Mouse (Mus musculus) myocyte (in vitro differentiated cells): ENCODE measurements around the gene Nuak2.

Experiments
- CEBPB ChIP-seq: IDR thresholded peaks from 2 replicates; pipeline ENCODE4 v1.6.1; 2011; ENCODE audit warnings: mild to moderate bottlenecking, moderate library complexity; ENCODE audit not compliant: poor library complexity, insufficient read depth, severe bottlenecking
- E2F4 ChIP-seq: IDR thresholded peaks from one replicate; pipeline ENCODE4 v1.6.1; 2011; ENCODE audit warnings: mild to moderate bottlenecking, control low read depth, moderate library complexity; ENCODE audit not compliant: insufficient read depth
- MAX ChIP-seq: IDR thresholded peaks from one replicate; pipeline ENCODE4 v1.6.1; 2011; ENCODE audit warnings: low read depth, mild to moderate bottlenecking, control low read depth
- POLR2A ChIP-seq: IDR thresholded peaks from one replicate; pipeline ENCODE4 v1.6.1; 2011; ENCODE audit warnings: low read depth, mild to moderate bottlenecking, control low read depth, moderate library complexity; ENCODE audit not compliant: insufficient read length
- POLR2AphosphoS2 ChIP-seq: IDR thresholded peaks from one replicate; pipeline ENCODE4 v1.6.1; 2011; ENCODE audit warnings: low read depth, control low read depth; ENCODE audit not compliant: insufficient read length
- SRF ChIP-seq: IDR thresholded peaks from one replicate; pipeline ENCODE4 v1.6.1; 2011; ENCODE audit warnings: low read depth; ENCODE audit not compliant: control insufficient read depth, insufficient read length
- TCF12 ChIP-seq: IDR thresholded peaks from one replicate; pipeline ENCODE4 v1.6.1; 2011; ENCODE audit warnings: mild to moderate bottlenecking, control low read depth; ENCODE audit not compliant: poor library complexity, insufficient read depth, severe bottlenecking

DNA sequence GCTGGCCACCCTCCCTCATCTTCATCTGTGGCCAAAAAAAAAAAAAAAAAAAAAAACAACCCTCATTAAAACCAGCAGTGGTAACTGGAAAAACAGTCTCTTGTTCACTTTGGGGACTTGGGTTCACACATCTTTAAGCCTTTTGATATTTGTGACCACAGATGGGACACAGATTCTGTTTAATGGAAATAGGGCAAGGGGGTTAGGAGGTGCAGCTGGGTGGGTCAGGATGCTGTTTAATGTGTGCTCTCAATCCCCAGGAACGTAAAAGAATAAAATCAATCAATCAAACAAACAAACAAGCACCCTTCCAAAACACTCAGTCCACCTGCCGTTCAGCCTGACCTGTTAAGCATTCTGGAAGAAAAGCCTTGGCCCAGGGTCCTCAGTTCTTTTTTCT is 17.3 kb downstream of the Nuak2 start:
- no peak for TF ChIP-seq TCF12
- no peak for TF ChIP-seq POLR2A
- TF ChIP-seq SRF, result no peak
- TF ChIP-seq MAX, result no peak
- TF ChIP-seq CEBPB, result no peak
- no peak for TF ChIP-seq POLR2AphosphoS2
- no peak for TF ChIP-seq E2F4
